Mouse (Mus musculus) splenic B cell, adult 2 months (primary cell): Measurements from ENCODE around the gene 4933406M09Rik.
A peak's percentile ranks its signal among the peaks of the same experiment; 100 is the strongest.

Experiments used
- DNase-seq: peaks from one replicate; pipeline ENCODE4 v3.0.0-alpha.2; 2011; ENCODE audit warnings: low read depth, low spot score
- H3K27me3 ChIP-seq: 2 replicates; pipeline ENCODE4 v1.6.1; 2012; ENCODE audit warnings: mild to moderate bottlenecking, low read length, moderate library complexity, mixed read lengths; ENCODE audit not compliant: control insufficient read depth, poor library complexity, insufficient read depth, severe bottlenecking
- H3K36me3 ChIP-seq: 2 replicates; pipeline ENCODE4 v1.6.1; 2012; ENCODE audit warnings: mild to moderate bottlenecking, low read length, moderate library complexity, mixed read lengths; ENCODE audit not compliant: control insufficient read depth, poor library complexity, insufficient read depth, severe bottlenecking

4933406M09Rik gene

DNA sequence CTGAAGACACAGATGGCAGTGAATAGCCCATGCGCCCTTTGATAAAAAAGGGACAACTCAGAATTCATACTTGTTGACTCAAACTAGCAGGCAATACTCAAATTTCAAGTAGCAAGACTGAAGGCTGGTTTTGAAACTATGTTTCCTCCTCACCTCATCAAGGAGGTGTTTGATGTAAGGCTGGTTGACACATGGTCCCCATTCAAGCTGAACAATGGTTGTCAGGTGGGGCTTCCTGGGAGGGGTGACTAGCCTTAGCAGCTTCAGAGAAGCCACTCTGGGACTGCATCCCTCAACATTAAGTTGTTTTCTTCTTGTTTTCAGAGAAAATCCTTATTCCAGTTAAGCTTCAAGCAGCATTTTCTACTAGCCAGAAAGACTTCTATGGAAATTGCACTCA, at the start of gene 4933406M09Rik:
Gene 4933406M09Rik, plus strand, starts transcription at position 275 of the 400 bp plus-strand sequence.
- DNase-seq = no peak
- no peaks in the 10 kb centered on the region for H3K36me3 ChIP-seq
- H3K27me3 ChIP-seq = no peaks in the 10 kb centered on the region

DNA sequence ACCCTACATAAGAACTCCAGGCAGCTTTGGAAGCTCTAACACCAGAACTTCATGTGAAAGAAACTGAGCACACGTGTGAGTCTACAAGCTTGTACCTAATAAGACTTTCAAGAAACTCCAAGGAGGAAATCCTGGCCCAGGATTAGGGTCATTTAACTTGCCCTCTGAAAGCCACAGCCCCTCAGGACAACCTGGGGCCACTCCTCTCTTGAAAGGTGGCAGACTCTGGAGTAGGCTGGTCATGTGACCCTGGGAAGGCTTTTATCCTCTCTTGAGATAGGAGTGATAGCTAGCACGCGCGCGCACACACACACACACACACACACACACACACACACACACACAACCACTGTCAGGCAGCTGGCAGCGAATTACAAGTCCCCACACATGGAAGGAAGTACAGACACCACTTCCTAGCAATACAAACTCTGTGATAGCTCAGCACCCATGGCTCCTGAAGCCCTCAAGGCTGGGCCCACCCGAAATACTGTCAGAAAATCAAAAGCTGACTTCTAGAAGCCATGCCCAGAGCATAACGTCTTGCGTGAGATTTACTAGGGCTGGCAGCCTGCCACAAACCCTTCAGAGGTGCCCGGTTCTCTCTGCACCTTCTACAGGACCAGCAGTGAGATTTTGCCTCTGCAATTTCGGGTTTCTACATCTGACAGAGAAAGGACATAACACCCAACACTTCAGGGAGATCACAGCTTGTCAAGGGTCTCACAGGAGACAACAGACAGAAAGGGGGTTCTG, 48.6 kb upstream of the 4933406M09Rik start:
- Histone ChIP-seq H3K36me3 (no peaks in the 10 kb centered on the region), H3K27me3 (no peaks in the 10 kb centered on the region)
- no peak for DNase-seq

- Histone ChIP-seq H3K36me3 (no peaks in the 10 kb centered on the region), H3K27me3 (no peaks in the 10 kb centered on the region)
- DNase-seq = no peak
Measured at GRCm38 (mm10) chr1:134339162-134339561, 46.6 kb upstream of the 4933406M09Rik start.

DNA sequence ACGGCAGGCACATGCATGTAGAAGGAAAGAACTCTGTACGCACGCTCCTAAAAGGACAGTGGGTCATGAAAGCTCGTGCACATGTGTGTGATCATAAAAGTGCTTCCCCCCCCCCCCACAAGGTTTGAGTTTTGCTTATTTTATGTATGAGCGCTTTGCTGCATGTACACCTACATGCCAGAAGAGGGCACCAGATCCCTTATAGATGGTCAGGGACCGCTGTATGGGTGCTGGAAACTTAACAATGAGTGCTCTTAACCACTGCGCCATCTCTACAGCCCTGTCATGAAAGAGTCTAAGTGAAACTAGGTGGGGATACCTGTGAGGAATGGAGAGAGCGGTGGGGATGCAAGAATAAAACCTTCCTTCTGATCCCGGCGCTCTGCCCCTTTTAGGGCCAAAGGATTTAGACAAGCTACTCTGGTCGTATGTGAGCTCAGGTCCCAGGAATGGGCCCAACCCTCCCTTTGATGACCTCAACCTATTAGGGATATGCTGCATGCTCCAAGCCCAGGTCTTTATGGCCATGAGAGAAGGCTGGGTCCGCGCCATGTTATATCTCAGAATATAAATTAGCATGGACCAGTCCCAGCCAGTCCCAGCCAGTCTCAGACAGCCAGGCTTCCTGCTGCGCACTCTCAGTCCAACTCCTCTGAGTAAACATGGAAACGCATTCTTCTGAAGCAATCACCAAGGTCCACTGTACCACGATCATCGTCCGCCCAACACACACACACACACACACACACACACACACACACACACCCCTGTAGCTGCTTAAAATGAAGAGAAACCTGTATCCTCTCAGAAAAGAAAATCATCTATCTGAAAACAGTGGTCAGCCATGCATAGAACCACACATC, 45.8 kb upstream of the 4933406M09Rik start:
- H3K36me3 ChIP-seq = no peaks in the 10 kb centered on the region
- DNase-seq = no peak
- no peaks in the 10 kb centered on the region for H3K27me3 ChIP-seq

DNA sequence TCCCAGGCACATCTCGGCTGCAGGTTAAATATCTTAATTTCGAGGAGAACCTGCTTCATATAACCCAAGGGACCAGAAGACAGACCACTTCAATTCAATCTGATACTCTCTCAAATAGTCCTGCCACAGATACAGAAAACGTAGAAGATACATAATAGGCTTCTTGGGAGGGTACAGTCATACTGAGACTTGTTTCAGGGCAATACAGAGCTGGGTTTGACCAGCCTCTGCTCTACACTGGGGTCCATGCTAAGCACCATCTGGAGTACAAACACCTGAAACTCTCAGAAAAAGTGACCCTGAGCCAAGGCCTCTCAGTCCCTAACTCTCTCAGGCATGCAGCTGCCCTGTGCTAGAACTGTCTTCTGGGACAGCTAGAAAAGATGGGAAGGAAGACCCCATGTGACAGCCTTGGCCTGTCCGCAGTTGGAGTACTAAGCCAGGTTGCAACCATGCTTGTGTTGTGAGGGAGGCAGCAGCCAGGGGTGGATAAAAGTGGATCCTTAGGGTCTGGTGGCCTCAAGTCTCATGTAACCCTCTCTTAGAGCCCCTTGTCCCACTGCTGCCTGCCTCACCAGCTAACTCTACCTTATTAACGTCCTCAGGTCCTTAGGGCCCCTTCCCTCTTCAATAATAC, 44.0 kb upstream of the 4933406M09Rik start:
- no peak for DNase-seq
- peaks cover 4% of the 10 kb centered on the region; the same call in 1 of the 2 replicates for H3K36me3 ChIP-seq
- H3K27me3 ChIP-seq = no peaks in the 10 kb centered on the region

GRCm38 (mm10) chr1:134342278-134342664, 43.5 kb upstream of the 4933406M09Rik start:
- Histone ChIP-seq H3K27me3 (no peaks in the 10 kb centered on the region), H3K36me3 (peaks cover 4% of the 10 kb centered on the region; the same call in 1 of the 2 replicates)
- DNase-seq = no peak

GRCm38 (mm10) chr1:134342781-134343310, 42.9 kb upstream of the 4933406M09Rik start:
- Histone ChIP-seq H3K27me3 (no peaks in the 10 kb centered on the region), H3K36me3 (peaks cover 6% of the 10 kb centered on the region; the same call in 1 of the 2 replicates)
- DNase-seq = no peak

- Histone ChIP-seq H3K36me3 (peaks cover 7% of the 10 kb centered on the region; the same call in 1 of the 2 replicates), H3K27me3 (no peaks in the 10 kb centered on the region)
- no peak for DNase-seq
Measured at GRCm38 (mm10) chr1:134343567-134343966, 42.2 kb upstream of the 4933406M09Rik start.

GRCm38 (mm10) chr1:134344005-134344950, 41.5 kb upstream of the 4933406M09Rik start:
- Histone ChIP-seq H3K36me3 (peaks cover 7% of the 10 kb centered on the region; the same call in 1 of the 2 replicates), H3K27me3 (no peaks in the 10 kb centered on the region)
- DNase-seq = peak; percentile 77

DNA sequence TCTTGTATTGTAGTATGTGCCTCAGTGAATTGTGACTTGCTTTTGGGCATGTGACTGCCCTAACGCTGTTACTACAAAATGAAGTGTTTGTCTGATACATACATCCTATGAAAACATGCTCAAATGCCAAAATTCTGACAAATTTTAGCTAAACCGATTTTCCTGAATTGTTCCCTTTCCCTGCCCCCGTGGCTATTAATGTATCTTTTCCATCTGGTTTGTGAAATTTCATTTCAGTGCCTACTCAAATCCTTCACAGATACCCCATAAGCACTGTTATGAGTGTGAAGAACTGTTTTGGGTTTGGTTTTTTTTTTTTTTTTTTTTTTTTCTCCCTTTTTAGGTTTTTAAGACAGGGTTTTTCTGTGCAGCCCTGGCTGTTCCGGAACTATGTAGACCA, 40.7 kb upstream of the 4933406M09Rik start:
- H3K27me3 ChIP-seq = no peaks in the 10 kb centered on the region
- peaks cover 7% of the 10 kb centered on the region; the same call in 1 of the 2 replicates for H3K36me3 ChIP-seq
- no peak for DNase-seq

- no peak for DNase-seq
- Histone ChIP-seq H3K36me3 (peaks cover 10% of the 10 kb centered on the region; the same call in 1 of the 2 replicates), H3K27me3 (no peaks in the 10 kb centered on the region)
Measured at GRCm38 (mm10) chr1:134347791-134348190, 37.9 kb upstream of the 4933406M09Rik start.

DNA sequence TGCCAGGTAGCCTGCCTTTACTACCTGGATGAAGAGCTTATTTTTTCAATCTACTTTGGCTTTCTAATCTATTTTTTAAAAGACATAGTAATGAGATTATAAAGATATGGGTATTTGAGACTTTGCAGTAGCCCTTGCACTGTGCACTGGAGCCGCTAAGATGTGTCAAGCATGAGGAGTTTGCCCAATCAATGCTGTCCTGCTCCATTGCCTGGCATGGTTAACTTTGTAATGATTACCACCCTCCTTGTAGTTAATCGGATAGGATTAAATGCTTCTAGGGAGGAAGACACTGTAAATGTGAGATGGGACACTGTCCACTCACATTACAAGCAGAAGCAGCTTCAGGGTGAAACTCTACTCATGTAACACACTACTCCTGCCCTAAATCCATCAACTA, 32.4 kb upstream of the 4933406M09Rik start:
- H3K36me3 ChIP-seq = peaks cover 17% of the 10 kb centered on the region
- DNase-seq = no peak
- no peaks in the 10 kb centered on the region for H3K27me3 ChIP-seq

GRCm38 (mm10) chr1:134357461-134357860, 28.3 kb upstream of the 4933406M09Rik start:
- Histone ChIP-seq H3K36me3 (peaks cover 16% of the 10 kb centered on the region), H3K27me3 (no peaks in the 10 kb centered on the region)
- DNase-seq = no peak

DNA sequence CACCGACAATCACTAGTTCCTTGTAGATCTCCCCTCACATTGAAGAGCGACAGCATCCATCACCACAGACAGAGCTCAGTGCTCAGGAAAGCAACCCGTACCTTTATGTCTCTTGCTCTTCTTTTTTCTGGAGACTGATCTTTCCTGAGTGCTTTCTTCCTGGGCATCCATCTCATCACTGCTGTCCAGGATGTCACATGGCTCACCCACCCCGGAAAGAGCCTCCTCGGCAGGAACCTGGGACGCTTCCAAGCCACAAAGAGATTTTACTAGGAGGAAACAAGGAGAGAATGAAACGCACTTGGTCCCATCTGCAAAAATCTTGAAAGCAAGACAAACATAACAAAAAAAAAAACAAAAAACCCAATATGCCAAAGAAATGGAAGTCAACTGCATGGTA, 25.1 kb upstream of the 4933406M09Rik start:
- no peak for DNase-seq
- Histone ChIP-seq H3K36me3 (peaks cover 4% of the 10 kb centered on the region), H3K27me3 (no peaks in the 10 kb centered on the region)
